Mouse (Mus musculus) olfactory bulb, adult 2 months (tissue): Measurements from ENCODE around the gene Fam170b.

Experiments
- CTCF ChIP-seq: fragments of 200-500 bp; IDR thresholded peaks from 2 replicates; pipeline ENCODE4 v1.5.1; 2012; ENCODE audit warnings: low read depth, mild to moderate bottlenecking, low read length, moderate library complexity; ENCODE audit not compliant: insufficient read depth
- POLR2A ChIP-seq: fragments of 200-500 bp; IDR thresholded peaks from 2 replicates; pipeline ENCODE4 v1.6.1; 2012; ENCODE audit warnings: mild to moderate bottlenecking, low read depth, low read length, moderate library complexity; ENCODE audit not compliant: insufficient read depth

- TF ChIP-seq CTCF (no peak), POLR2A (no peak)
These were observed 26.2 kb downstream of the Fam170b start for GRCm38 (mm10) chr14:32859831-32860569.
